Mouse (Mus musculus) liver, adult 10 weeks (tissue): Measurements from ENCODE around the gene Enpp1. TPM values are rescaled to one million over a fixed set of nuclear protein-coding genes. Genes with fewer than 3 reads are reported as not detected.

Experiments used
- polyA plus RNA-seq: library from polyadenylated mRNA; stranded (reverse); fragments of 350-450 nt; fragmentation: Illumina TruSeq; extraction: RNeasy Lipid Tissue Mini Kit (QIAGEN cat#74804); gene quantifications from one replicate; pipeline ENCODE4 v1.2.3, GENCODE M21; 2014; ENCODE audit warnings: low read depth, low replicate concordance

Gene Enpp1
- 21.1 TPM for polyA plus RNA-seq

GRCm38 (mm10) chr10:24711480-24712366 lies at the start of gene Enpp1:
TSS of gene Enpp1 (minus strand) at chr10:24712159.

GRCm38 (mm10) chr10:24595250-24596002 lies 116.5 kb downstream of the Enpp1 start, which contains the start of gene Ccn2:
TSS of gene Ccn2 (plus strand) at chr10:24595442.

Other genes starting within 250 kb of the Enpp1 start
- gene Ccn2, start 116.7 kb downstream of the Enpp1 start, polyA plus RNA-seq = 6.2 TPM
- 28.2 TPM for gene Enpp3, start 130.7 kb upstream of the Enpp1 start, polyA plus RNA-seq
- gene Med23, start 157.8 kb upstream of the Enpp1 start, polyA plus RNA-seq = 5.4 TPM
- 1,290 TPM for gene Arg1, start 215.3 kb upstream of the Enpp1 start, polyA plus RNA-seq